Mouse (Mus musculus) inflammation-experienced regulatory T-cells, adult 6 months (primary cell): ENCODE results near the gene Kctd7. TPM values are rescaled to one million over a fixed set of nuclear protein-coding genes. Genes with fewer than 3 reads are reported as not detected.

ENCODE experiments used
- ATAC-seq: one replicate; pipeline ENCODE4 v1.8.0; 2017
- polyA plus RNA-seq, 3 experiments: library from polyadenylated mRNA; unstranded; fragments of 100-300 nt; shearing (Covaris generic); gene quantifications; one replicate each; pipeline ENCODE4 v1.2.1; 2017

Kctd7 gene
- polyA plus RNA-seq, 3 experiments from 2014 or later = 2.1 to 3.0 (median 3.0) TPM

- ATAC-seq = no peak
Measured at GRCm38 (mm10) chr5:130145961-130146360, 1.3 kb downstream of the Kctd7 start.

GRCm38 (mm10) chr5:130149726-130150310 lies 5.2 kb downstream of the Kctd7 start:
- ATAC-seq = no peak

GRCm38 (mm10) chr5:130154286-130154685 lies 9.6 kb downstream of the Kctd7 start:
- ATAC-seq = no peak

GRCm38 (mm10) chr5:130158545-130158944 lies 13.9 kb downstream of the Kctd7 start:
- no peak for ATAC-seq

- no peak for ATAC-seq
Measured at GRCm38 (mm10) chr5:130159761-130160201, 15.1 kb downstream of the Kctd7 start.

GRCm38 (mm10) chr5:130163670-130164069 lies 19.0 kb downstream of the Kctd7 start:
- peak; percentile 84 for ATAC-seq

- ATAC-seq = no peak
Measured at GRCm38 (mm10) chr5:130165213-130165612, 20.6 kb downstream of the Kctd7 start.

GRCm38 (mm10) chr5:130169109-130169508 lies 24.4 kb downstream of the Kctd7 start:
- no peak for ATAC-seq

- ATAC-seq = no peak
Measured at GRCm38 (mm10) chr5:130170666-130171422, 26.2 kb downstream of the Kctd7 start.

GRCm38 (mm10) chr5:130171423-130171954 lies 26.8 kb downstream of the Kctd7 start, which contains the start of gene Rabgef1:
Rabgef1 (plus strand) TSS chr5:130171798.
- ATAC-seq = peak; percentile 77

GRCm38 (mm10) chr5:130171956-130172601 lies 27.4 kb downstream of the Kctd7 start:
- peak; percentile 61 for ATAC-seq

GRCm38 (mm10) chr5:130173012-130173411 lies 28.4 kb downstream of the Kctd7 start:
- no peak for ATAC-seq

- ATAC-seq = no peak
Measured at GRCm38 (mm10) chr5:130177871-130178270, 33.2 kb downstream of the Kctd7 start.

GRCm38 (mm10) chr5:130180362-130180761 lies 35.7 kb downstream of the Kctd7 start:
- ATAC-seq = no peak

- no peak for ATAC-seq
Measured at GRCm38 (mm10) chr5:130181740-130182540, 37.3 kb downstream of the Kctd7 start.

- no peak for ATAC-seq
Measured at GRCm38 (mm10) chr5:130182541-130182821, 37.8 kb downstream of the Kctd7 start.

GRCm38 (mm10) chr5:130184193-130184856 lies 39.7 kb downstream of the Kctd7 start:
- no peak for ATAC-seq

- no peak for ATAC-seq
Measured at GRCm38 (mm10) chr5:130185312-130185711, 40.7 kb downstream of the Kctd7 start.

GRCm38 (mm10) chr5:130187383-130187782 lies 42.7 kb downstream of the Kctd7 start:
- no peak for ATAC-seq

- ATAC-seq = no peak
Measured at GRCm38 (mm10) chr5:130190909-130191308, 46.2 kb downstream of the Kctd7 start.

- ATAC-seq = no peak
Measured at GRCm38 (mm10) chr5:130191865-130192264, 47.2 kb downstream of the Kctd7 start.

GRCm38 (mm10) chr5:130192356-130192944 lies 47.8 kb downstream of the Kctd7 start:
- no peak for ATAC-seq
